Mouse (Mus musculus): ENCODE results near the gene Efnb3. TPM values are rescaled to one million over a fixed set of nuclear protein-coding genes. Genes with fewer than 3 reads are reported as not detected.
A peak's percentile ranks its signal among the peaks of the same experiment; 100 is the strongest.

Gene Efnb3
- 113 and 126 TPM in 2 replicates for polyA plus RNA-seq (2015; fragmentation: Nextera tagmentation; extraction: Ambion mirVana)

DNA sequence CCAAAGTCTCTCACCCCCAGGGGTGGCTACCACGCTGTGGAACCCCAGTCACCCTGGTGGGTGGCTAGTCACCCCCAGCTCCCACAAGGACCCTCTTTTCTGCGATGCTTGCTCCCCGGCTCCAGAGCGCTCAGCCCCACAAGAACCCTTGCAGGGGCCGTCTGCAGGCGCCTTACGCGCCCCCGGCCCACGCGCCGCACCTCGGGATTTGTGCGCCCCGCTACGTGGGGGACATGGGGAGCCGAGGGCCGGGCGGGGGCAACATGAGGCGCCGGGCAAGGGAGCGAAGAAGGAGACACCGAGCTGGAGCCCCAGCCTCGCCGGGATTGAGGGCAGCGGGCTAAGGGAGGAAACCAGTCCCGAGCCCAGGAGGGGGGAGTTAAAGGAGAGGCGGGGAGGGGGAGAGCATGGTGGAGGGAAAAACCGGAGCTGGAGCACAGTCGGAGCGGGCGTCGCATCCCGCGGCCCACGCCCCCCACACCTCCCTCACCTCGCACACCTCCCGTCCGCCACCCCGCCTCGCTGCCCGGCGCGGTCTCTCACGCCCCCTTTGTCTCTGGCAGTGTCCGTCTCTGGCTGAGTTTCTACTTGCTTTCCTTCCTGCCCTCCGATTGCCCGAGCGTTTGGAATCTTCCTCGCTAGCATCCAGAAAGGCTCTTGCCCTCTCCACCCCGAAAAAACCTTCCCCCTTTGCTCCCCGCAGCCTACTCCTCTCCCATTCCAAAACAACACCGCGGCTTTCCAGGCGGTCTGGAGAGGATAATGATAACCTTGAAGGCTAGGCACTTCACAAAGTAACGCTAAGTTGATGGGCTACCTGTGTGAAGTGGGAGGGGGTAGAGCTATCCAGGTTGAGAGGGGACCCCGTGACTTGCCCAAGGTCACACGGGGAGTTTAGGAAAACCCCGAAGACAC lies at the start of gene Efnb3:
Gene Efnb3, minus strand, starts transcription at position 355 of the 915 bp plus-strand sequence.
- Histone ChIP-seq H3K9ac (replicated peaks) (peak within 1 kb of the TSS; percentile 93), H3K27me3 (replicated peaks) (no peaks in the 10 kb centered on the region), H3K4me3 (replicated peaks) (peak within 1 kb of the TSS; percentile 69), H3K36me3 (peaks cover 18% of the 10 kb centered on the region), H3K4me2 (peak within 1 kb of the TSS; percentile 75), H3K4me1 (peaks cover 57% of the 10 kb centered on the region), H3K27ac (replicated peaks) (peak within 1 kb of the TSS; percentile 84), H3K9me3 (replicated peaks) (no peaks in the 10 kb centered on the region)
- ATAC-seq (ENCODE audit: low FRiP score), result peak; percentile 75
- WGBS, result 2% methylated on average over 46 of the region's 59 CpGs

DNA sequence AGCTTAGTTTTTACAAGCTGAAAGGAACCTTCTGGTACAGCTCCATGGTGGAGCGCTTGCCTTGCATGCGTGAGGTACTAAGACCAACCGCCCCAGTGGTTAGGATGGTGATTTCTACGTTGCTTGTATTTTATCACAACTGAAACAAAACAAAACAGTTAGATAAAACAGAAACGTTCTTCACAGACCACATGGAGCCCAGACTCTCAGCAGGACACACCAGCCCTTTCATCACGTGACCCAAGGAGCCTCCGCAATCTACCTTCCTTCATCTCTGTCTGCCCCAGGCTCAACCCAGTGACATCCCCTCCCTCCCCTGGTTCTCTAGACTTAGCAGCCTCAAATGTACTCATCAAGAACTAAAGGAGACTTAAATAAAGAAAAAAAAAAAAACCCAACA lies 49.4 kb upstream of the Efnb3 start:
- H3K36me3 ChIP-seq, result no peaks in the 10 kb centered on the region
- WGBS, result 64% methylated on average over 7 of the region's 7 CpGs
- no peak for ATAC-seq (ENCODE audit: low FRiP score)

DNA sequence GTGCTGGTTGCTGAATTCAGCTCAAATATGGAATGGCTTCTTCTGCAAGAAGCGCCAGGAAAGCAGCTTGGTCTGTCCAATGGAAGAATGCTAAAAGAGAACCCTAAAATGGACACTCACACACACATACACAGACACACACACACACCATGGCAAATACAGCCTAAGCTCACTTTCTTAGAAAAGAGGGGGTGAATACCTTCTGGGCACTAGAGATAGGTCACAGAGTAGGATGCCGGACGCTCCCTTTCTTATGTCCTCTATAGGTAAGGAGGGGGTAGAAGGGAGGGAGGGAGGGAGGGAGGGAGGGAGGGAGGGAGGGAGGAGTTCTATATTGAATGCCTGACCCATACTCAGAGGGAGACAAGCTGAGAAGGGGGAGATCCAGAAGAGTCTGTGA lies 48.5 kb upstream of the Efnb3 start:
- no peak overlapping the region for H3K4me3 ChIP-seq (replicated peaks)
- ATAC-seq (ENCODE audit: low FRiP score), result no peak
- H3K27me3 ChIP-seq (replicated peaks), result no peaks in the 10 kb centered on the region
- no peaks in the 10 kb centered on the region for H3K36me3 ChIP-seq
- peaks cover 20% of the 10 kb centered on the region for H3K4me1 ChIP-seq
- no peak overlapping the region for H3K27ac ChIP-seq (replicated peaks)
- no peak overlapping the region for H3K4me2 ChIP-seq
- WGBS, result 88% methylated on average over 3 of the region's 3 CpGs
- no peaks in the 10 kb centered on the region for H3K9me3 ChIP-seq (replicated peaks)
- H3K9ac ChIP-seq (replicated peaks), result no peak overlapping the region

More for the DNA sequence above, 49.4 kb upstream of the Efnb3 start:
- no peak overlapping the region for H3K27ac ChIP-seq (replicated peaks)
- no peak overlapping the region for H3K9ac ChIP-seq (replicated peaks)
- H3K9me3 ChIP-seq (replicated peaks), result no peaks in the 10 kb centered on the region
- H3K4me2 ChIP-seq, result no peak overlapping the region
- peaks cover 14% of the 10 kb centered on the region for H3K4me1 ChIP-seq
- no peak overlapping the region for H3K4me3 ChIP-seq (replicated peaks)
- H3K27me3 ChIP-seq (replicated peaks), result no peaks in the 10 kb centered on the region

DNA sequence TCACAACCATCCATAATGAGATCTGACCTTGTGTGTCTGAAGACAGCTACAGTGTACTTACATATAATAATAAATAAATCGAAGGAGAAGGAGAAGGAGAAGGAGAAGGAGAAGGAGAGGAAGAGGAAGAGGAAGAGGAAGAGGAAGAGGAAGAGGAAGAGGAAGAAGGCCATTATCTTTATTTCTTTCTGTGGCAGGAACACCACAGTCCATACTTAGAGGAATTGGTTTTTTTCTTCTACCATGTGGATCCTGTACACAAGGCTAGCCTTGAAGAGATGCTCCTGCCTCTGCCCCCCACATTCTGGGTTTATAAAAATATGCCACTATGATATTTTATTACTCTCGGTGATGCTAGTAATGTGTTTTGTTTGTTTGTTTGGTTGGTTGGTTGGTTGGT lies 46.8 kb upstream of the Efnb3 start:
- H3K4me2 ChIP-seq, result no peak overlapping the region
- 83% methylated on average over 2 of the region's 2 CpGs for WGBS
- ATAC-seq (ENCODE audit: low FRiP score), result no peak
- H3K9ac ChIP-seq (replicated peaks), result no peak overlapping the region
- H3K9me3 ChIP-seq (replicated peaks), result no peaks in the 10 kb centered on the region
- H3K4me1 ChIP-seq, result peaks cover 27% of the 10 kb centered on the region
- H3K27me3 ChIP-seq (replicated peaks), result no peaks in the 10 kb centered on the region
- no peak overlapping the region for H3K4me3 ChIP-seq (replicated peaks)
- H3K27ac ChIP-seq (replicated peaks), result no peak overlapping the region
- peaks cover 4% of the 10 kb centered on the region for H3K36me3 ChIP-seq

DNA sequence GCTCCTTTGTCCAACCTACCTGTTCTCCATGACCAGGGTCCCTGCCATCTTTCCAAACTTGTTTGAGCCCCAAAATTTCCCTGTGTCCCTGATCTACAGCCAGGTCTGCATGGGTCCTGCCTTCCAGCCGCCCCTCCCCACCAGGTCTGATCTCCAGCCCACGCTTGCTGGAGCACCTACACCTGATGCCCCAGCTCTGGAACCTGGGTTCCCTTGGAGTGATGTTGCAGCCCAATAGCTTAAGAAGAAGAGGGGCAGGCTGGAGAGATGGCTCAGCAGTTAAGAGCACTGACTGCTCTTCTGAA lies 46.4 kb upstream of the Efnb3 start:
- peak overlapping the region; percentile 17; the same call in 1 of the 2 replicates for H3K9ac ChIP-seq (replicated peaks)
- peak overlapping the region; percentile 81 for H3K4me3 ChIP-seq (replicated peaks)
- no peak for ATAC-seq (ENCODE audit: low FRiP score)
- H3K36me3 ChIP-seq, result peaks cover 8% of the 10 kb centered on the region
- no peaks in the 10 kb centered on the region for H3K9me3 ChIP-seq (replicated peaks)
- H3K4me1 ChIP-seq, result peaks cover 31% of the 10 kb centered on the region
- WGBS, result 66% methylated on average over 2 of the region's 2 CpGs
- H3K27me3 ChIP-seq (replicated peaks), result no peaks in the 10 kb centered on the region
- peak overlapping the region; percentile 87 for H3K27ac ChIP-seq (replicated peaks)
- peak overlapping the region; percentile 95 for H3K4me2 ChIP-seq

DNA sequence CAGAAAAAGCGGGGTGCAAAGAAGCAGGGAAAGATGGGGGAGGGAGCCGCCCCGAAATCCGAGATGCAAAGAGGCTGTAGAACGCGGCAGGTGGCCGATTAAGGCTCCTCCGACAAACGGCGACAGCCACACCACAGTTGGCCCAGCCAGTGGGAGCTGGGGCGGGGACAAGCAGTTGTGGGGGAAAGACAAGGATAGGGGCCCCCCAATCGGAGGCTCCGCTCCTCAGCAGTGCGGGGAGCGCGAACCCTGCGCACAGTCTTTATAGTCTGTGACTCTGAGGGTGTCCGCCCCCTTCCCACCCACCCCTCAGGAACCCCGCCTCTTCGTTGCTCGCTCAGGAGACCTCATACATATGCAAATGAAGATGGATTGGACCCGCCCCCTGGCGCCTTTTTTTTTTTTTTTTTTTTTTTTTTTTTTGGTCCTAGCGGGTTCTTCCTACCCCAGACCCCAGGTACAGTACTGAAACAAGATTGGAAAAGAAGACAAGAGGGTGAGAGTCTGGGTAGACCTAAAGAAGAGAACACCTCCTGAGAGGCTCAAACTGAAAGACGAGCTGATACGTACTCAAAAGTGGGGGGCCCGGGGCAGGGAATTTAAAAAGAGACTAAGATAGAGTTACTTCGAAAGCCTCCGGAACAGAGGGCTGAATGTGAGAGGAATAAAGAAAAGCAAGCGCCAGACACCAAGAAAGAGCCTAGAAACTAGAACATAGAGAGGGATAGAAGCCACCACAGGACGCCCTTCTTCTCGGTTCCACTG lies 45.9 kb upstream of the Efnb3 start, which contains the start of gene Atp1b2:
Gene Atp1b2, minus strand, starts transcription at position 217 of the 765 bp plus-strand sequence.
- peak within 1 kb of the TSS; percentile 87 for H3K27ac ChIP-seq (replicated peaks)
- no peaks in the 10 kb centered on the region for H3K27me3 ChIP-seq (replicated peaks)

DNA sequence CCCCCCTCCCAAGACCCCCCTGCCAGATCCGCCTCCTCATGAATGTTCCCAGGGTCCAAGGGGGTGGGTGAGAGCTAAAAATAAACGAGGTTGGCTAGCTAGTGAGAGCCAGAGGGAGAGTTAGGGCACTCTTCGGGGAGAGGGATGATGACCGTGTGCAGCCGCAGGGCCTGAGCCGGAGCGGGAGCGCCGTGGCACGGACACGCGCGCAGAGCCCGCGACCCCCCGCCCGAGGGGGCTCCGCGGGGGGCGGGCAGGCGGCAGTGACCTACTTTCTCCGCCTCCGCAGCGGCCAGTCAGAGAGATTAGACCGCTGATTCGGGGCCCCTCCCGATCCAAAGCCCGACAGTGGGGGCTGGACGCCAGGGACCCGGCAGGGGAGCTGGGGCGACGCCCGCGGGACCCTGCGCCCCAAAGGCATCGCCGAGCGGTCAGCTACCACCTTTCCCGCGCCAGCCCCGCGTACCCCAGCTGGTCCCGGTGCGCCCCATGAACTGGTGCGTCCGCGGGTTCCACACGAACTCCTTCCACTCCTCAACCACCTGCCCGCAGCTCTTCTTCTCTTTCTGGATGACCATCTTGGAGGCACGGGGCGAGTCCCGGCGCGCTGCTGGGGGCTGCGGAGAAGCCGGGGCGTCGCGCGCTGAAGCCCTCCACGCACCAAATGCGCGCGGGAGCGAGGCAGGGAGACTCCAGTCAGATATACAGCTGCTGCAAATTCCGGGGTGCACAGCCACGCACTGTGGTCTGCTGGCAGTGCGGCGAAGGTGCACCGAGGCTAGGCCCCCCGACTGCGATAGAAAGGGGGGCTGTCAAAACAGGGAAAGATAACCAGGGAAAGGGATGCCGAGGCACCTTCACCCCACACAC lies 45.0 kb upstream of the Efnb3 start:
- ATAC-seq (ENCODE audit: low FRiP score), result peak; percentile 67
- under 1% methylated on average over 64 of the region's 73 CpGs for WGBS

More for the DNA sequence above, 45.9 kb upstream of the Efnb3 start, which contains the start of gene Atp1b2:
- WGBS, result 2% methylated on average over 31 of the region's 32 CpGs
- Histone ChIP-seq H3K4me2 (peak within 1 kb of the TSS; percentile 95), H3K9ac (replicated peaks) (peak within 1 kb of the TSS; percentile 88), H3K4me1 (peaks cover 32% of the 10 kb centered on the region), H3K9me3 (replicated peaks) (no peaks in the 10 kb centered on the region), H3K4me3 (replicated peaks) (peak within 1 kb of the TSS; percentile 81), H3K36me3 (peaks cover 12% of the 10 kb centered on the region)
- ATAC-seq (ENCODE audit: low FRiP score), result peak; percentile 92

DNA sequence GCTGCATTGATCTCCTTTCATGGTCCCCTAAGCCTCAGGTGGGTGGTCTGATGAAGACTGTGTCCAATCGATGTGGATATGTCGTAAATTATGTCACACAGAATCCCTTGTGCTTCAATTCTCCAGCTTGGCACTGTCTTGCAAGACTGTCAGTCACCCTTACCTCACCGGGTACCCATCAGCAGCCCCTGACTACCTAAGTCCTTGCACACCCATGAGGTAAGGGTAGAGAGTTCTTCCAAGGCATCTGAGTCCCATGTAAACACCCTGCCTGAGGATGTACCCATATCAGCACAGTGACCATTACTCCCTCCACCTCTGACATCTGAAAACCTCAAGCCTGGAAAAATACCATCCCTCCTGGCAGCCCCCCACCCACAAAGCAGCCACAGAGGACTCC lies 44.3 kb upstream of the Efnb3 start:
- no peak for ATAC-seq (ENCODE audit: low FRiP score)
- H3K4me2 ChIP-seq, result peak overlapping the region; percentile 95
- H3K27ac ChIP-seq (replicated peaks), result peak overlapping the region; percentile 87
- H3K27me3 ChIP-seq (replicated peaks), result no peaks in the 10 kb centered on the region
- peaks cover 18% of the 10 kb centered on the region for H3K36me3 ChIP-seq
- peak overlapping the region; percentile 88 for H3K9ac ChIP-seq (replicated peaks)
- 35% methylated on average over 3 of the region's 3 CpGs for WGBS
- peak overlapping the region; percentile 81 for H3K4me3 ChIP-seq (replicated peaks)
- peaks cover 43% of the 10 kb centered on the region for H3K4me1 ChIP-seq
- no peaks in the 10 kb centered on the region for H3K9me3 ChIP-seq (replicated peaks)

More for the DNA sequence above, 45.0 kb upstream of the Efnb3 start:
- Histone ChIP-seq H3K9ac (replicated peaks) (peak overlapping the region; percentile 88), H3K9me3 (replicated peaks) (no peaks in the 10 kb centered on the region), H3K36me3 (peaks cover 17% of the 10 kb centered on the region), H3K4me1 (peaks cover 38% of the 10 kb centered on the region), H3K4me3 (replicated peaks) (peak overlapping the region; percentile 81), H3K27me3 (replicated peaks) (no peaks in the 10 kb centered on the region), H3K4me2 (peak overlapping the region; percentile 95), H3K27ac (replicated peaks) (peak overlapping the region; percentile 87)

DNA sequence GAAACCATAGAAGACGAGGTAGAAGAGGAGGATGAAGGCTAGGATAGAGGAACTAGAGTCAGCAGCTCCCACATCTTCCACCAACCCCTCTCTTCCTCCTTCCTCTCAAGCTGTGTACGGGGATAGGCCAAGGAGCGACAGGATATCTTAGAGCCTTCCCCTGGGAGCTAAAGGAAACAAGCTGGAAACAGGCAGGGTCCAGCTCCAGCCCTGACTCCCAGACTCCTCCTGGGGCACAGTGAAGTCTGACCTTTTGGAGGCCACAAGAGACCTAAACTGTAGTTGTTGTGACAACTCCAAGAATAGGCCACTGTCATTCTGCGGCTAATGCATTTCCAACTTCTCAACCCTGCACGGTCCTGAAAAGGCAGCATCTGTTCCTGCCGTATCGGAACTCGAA lies 43.5 kb upstream of the Efnb3 start:
- peaks cover 45% of the 10 kb centered on the region for H3K4me1 ChIP-seq
- H3K4me2 ChIP-seq, result peak overlapping the region; percentile 95
- no peak overlapping the region; the same call in 1 of the 2 replicates for H3K9ac ChIP-seq (replicated peaks)
- peaks cover 20% of the 10 kb centered on the region for H3K36me3 ChIP-seq
- WGBS, result 84% methylated on average over 8 of the region's 8 CpGs
- no peak overlapping the region for H3K27ac ChIP-seq (replicated peaks)
- no peaks in the 10 kb centered on the region for H3K27me3 ChIP-seq (replicated peaks)
- ATAC-seq (ENCODE audit: low FRiP score), result no peak
- peak overlapping the region; percentile 81 for H3K4me3 ChIP-seq (replicated peaks)
- H3K9me3 ChIP-seq (replicated peaks), result no peaks in the 10 kb centered on the region

DNA sequence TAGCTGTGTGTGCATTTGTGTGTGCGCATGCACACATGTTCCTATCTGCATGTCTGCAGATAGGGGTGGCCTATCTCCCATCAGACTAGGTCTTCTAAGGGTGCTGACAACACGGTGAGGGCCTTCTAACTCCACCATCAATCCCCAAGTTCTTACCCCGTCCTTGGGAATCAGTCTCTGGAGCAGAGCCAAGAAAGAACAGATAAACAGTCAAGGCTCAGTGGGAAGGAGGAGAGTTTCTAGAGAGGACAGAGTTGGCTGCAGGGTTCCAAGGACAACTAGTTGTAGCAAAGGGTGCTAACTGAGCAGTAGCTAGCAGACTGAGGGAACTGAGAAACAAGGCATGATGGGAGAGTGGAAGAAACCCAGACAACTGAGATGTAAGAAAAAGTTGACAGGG lies 41.8 kb upstream of the Efnb3 start:
- WGBS, result 75% methylated on average over 3 of the region's 3 CpGs
- Histone ChIP-seq H3K27ac (replicated peaks) (no peak overlapping the region), H3K4me2 (no peak overlapping the region), H3K36me3 (peaks cover 20% of the 10 kb centered on the region), H3K27me3 (replicated peaks) (no peaks in the 10 kb centered on the region), H3K9me3 (replicated peaks) (no peaks in the 10 kb centered on the region), H3K4me3 (replicated peaks) (no peak overlapping the region), H3K4me1 (peaks cover 45% of the 10 kb centered on the region), H3K9ac (replicated peaks) (no peak overlapping the region)
- ATAC-seq (ENCODE audit: low FRiP score), result no peak

DNA sequence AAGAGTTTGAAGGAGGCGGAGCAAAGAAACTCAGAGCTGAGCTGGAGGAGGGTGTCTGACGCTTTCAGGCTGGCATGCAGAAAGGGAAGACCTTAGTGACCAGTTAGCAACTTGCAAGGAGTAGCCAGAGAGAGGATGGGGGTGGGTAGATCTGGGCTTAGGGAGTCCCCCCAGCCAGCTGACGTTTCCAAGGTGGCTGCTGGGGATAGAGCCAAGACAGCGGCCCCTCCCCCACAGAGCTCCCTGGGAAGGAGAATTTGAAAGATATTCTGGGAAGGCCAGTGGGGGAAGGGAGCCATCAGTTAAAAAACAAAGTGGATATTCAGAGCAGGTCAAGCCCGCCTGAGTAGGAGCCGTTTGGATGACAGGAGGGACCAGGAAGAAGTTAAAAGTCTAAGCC lies 40.1 kb upstream of the Efnb3 start:
- Histone ChIP-seq H3K9ac (replicated peaks) (no peak overlapping the region), H3K9me3 (replicated peaks) (no peaks in the 10 kb centered on the region), H3K4me3 (replicated peaks) (no peak overlapping the region), H3K27me3 (replicated peaks) (no peaks in the 10 kb centered on the region), H3K27ac (replicated peaks) (peak overlapping the region; percentile 63), H3K4me2 (peak overlapping the region; percentile 13; the same call in 1 of the 2 replicates), H3K36me3 (peaks cover 24% of the 10 kb centered on the region), H3K4me1 (peaks cover 40% of the 10 kb centered on the region)
- WGBS, result 17% methylated on average over 6 of the region's 6 CpGs
- ATAC-seq (ENCODE audit: low FRiP score), result 0 out of 2 replicates have a peak, but pooled peaks have one; percentile 28
